Mouse (Mus musculus): ENCODE measurements at regions not wholly inside any gene's neighbourhood (a gene's known extent, or its start where the extent isn't known, plus 50 kb on each side); places are given as distances from the start of the nearest gene placed in this dataset.

DNA sequence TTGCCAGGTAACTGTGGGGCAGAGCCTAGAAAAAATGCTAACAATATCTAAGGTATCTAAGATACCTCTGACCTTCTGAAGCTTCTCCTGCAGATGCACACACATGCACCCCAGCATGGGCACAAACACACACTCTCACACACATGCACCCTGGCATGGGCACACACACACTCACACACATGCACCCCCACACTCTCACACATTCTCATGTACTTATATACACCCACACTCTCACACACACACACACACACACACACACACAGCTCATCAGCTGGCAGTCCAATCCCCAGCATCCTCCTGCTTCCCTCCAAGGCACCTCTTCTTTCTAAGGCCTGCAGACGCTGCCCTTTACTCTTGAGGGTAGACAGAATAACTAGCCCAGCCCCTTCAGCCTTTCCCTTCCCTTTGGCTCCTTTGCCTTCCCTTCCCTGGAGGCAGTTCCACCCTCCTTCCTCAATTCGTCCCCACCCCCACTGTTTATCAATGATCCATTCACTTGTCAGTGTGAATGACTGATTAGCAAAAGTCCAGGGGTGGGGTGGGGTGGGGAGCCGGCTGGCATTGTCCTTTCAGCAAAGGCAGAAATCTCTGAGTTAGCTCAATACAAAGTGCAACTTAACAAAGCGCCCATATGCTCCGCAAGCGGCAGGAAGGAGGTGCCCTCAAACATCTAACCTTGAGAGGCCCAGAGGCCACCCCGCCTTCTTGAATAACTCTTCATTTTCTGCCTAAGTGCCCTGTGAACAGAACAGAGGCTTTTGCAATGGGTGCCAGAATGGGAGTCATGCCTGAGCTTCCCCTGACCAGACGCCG lies 102.1 kb downstream of the Gm9376 start:
- H3K4me1 ChIP-seq (ENCODE audit: control insufficient read depth, insufficient read depth, low read length): no peaks in the 10 kb centered on the region
- no peaks in the 10 kb centered on the region for H3K9me3 ChIP-seq (replicated peaks; ENCODE audit: control insufficient read depth, low read length)
- no peak overlapping the region for H3K27ac ChIP-seq (ENCODE audit: low read length)
- no peak for ATAC-seq (replicated peaks; ENCODE audit: extremely low read depth, insufficient read depth, low FRiP score)
- peak overlapping the region; percentile 17; the same call in 1 of the 2 replicates for H3K4me2 ChIP-seq (ENCODE audit: low read depth, low read length)
- H3K27me3 ChIP-seq (ENCODE audit: control insufficient read depth, insufficient read depth, low read length): peaks cover 5% of the 10 kb centered on the region
- WGBS: 23% methylated on average over 9 of the region's 9 CpGs
- H3K36me3 ChIP-seq (ENCODE audit: control insufficient read depth, insufficient read depth): no peaks in the 10 kb centered on the region
- H3K4me3 ChIP-seq (ENCODE audit: low read length): no peak overlapping the region
- no peak overlapping the region for H3K9ac ChIP-seq (ENCODE audit: low read length)

DNA sequence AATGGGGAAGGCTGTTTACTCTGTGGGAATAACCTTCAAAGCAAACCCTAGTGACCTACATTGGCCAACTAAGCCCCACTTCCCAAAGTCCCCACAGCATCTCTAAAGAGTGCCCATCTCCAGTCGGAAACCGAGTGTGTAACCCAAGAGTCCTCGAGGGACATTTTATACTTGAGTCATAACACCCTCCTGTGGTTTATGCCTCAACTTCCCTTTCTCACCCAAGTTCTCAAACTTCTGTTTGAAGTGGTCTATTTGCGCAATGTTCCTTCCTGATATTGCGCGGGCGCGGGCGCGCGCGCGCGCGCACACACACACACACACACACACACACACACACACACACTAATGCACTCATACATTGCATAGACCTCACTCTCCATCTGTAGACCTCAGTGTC lies 104.6 kb downstream of the Gm9376 start:
- H3K4me1 ChIP-seq (ENCODE audit: control insufficient read depth, insufficient read depth, low read length): no peaks in the 10 kb centered on the region
- no peak for ATAC-seq (replicated peaks; ENCODE audit: extremely low read depth, insufficient read depth, low FRiP score)
- no peak overlapping the region for H3K27ac ChIP-seq (ENCODE audit: low read length)
- no peak overlapping the region for H3K4me3 ChIP-seq (ENCODE audit: low read length)
- H3K27me3 ChIP-seq (ENCODE audit: control insufficient read depth, insufficient read depth, low read length): peaks cover 5% of the 10 kb centered on the region; the same call in 1 of the 2 replicates
- H3K9me3 ChIP-seq (replicated peaks; ENCODE audit: control insufficient read depth, low read length): no peaks in the 10 kb centered on the region
- 93% methylated on average over 15 of the region's 15 CpGs for WGBS
- no peak overlapping the region for H3K4me2 ChIP-seq (ENCODE audit: low read depth, low read length)
- no peaks in the 10 kb centered on the region for H3K36me3 ChIP-seq (ENCODE audit: control insufficient read depth, insufficient read depth)
- no peak overlapping the region for H3K9ac ChIP-seq (ENCODE audit: low read length)

DNA sequence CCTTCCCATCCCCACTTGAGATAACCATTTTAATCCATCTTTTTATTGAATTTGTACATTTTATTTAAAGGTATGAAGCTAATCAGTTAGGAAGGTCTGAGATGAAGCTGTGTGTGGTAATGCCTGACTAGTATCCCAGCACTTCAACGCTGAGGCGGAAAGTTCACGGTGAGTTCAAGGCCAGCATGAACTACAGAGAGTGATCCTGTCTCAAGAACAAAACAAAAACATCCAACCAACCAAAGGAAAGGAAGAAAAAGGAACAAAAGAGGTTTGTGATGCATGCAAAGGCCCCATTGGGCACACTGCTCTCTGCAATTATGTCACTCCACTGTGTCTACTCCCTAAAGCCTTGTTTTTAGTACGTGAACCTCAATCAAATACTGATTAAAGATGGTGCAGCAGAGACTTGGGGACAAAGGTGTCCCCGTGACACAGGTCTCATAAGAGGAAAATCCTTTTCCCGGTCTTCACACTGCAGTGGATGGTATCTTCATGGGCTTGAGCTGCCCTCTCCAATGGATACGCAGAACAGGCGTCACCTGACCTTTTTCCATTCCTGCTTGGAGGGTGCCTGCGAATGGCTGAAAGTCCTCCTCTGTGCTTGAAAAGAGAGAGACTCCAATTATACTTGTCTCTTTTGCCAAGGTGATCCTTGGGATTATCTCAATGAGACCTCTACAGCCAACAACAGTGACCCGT lies 108.2 kb downstream of the Gm9376 start:
- Histone ChIP-seq H3K4me3 (ENCODE audit: low read length) (no peak overlapping the region), H3K9me3 (replicated peaks; ENCODE audit: control insufficient read depth, low read length) (no peaks in the 10 kb centered on the region), H3K4me1 (ENCODE audit: control insufficient read depth, insufficient read depth, low read length) (no peaks in the 10 kb centered on the region), H3K27ac (ENCODE audit: low read length) (no peak overlapping the region), H3K4me2 (ENCODE audit: low read depth, low read length) (no peak overlapping the region), H3K36me3 (ENCODE audit: control insufficient read depth, insufficient read depth) (no peaks in the 10 kb centered on the region), H3K9ac (ENCODE audit: low read length) (no peak overlapping the region), H3K27me3 (ENCODE audit: control insufficient read depth, insufficient read depth, low read length) (peaks cover 1% of the 10 kb centered on the region; the same call in 1 of the 2 replicates)
- WGBS: 88% methylated on average over 10 of the region's 10 CpGs
- no peak for ATAC-seq (replicated peaks; ENCODE audit: extremely low read depth, insufficient read depth, low FRiP score)

DNA sequence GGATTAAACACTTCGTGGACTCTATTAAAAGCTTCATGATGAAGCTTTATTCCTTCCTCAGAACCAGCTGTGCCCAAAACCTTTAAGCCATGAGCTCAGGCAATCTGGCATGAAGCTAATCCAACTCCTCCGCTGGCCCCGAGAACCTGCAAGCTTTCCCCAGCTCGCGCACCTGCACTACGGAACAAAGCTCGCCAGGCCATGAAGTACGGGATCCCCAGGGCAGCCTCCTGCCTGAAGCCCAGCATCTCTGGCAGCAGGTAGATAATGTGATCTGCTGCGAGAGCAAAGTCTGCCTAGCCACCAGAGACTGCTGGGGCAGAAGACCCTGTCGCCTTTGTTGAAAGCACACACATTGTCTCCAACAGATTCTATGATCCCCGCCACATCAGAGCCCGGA lies 108.9 kb downstream of the Gm9376 start:
- Histone ChIP-seq H3K9ac (ENCODE audit: low read length) (no peak overlapping the region), H3K4me3 (ENCODE audit: low read length) (no peak overlapping the region), H3K27ac (ENCODE audit: low read length) (no peak overlapping the region), H3K27me3 (ENCODE audit: control insufficient read depth, insufficient read depth, low read length) (no peaks in the 10 kb centered on the region), H3K9me3 (replicated peaks; ENCODE audit: control insufficient read depth, low read length) (no peaks in the 10 kb centered on the region), H3K4me1 (ENCODE audit: control insufficient read depth, insufficient read depth, low read length) (no peaks in the 10 kb centered on the region), H3K4me2 (ENCODE audit: low read depth, low read length) (no peak overlapping the region), H3K36me3 (ENCODE audit: control insufficient read depth, insufficient read depth) (no peaks in the 10 kb centered on the region)
- WGBS: 90% methylated on average over 12 of the region's 12 CpGs
- ATAC-seq (replicated peaks; ENCODE audit: extremely low read depth, insufficient read depth, low FRiP score): no peak

DNA sequence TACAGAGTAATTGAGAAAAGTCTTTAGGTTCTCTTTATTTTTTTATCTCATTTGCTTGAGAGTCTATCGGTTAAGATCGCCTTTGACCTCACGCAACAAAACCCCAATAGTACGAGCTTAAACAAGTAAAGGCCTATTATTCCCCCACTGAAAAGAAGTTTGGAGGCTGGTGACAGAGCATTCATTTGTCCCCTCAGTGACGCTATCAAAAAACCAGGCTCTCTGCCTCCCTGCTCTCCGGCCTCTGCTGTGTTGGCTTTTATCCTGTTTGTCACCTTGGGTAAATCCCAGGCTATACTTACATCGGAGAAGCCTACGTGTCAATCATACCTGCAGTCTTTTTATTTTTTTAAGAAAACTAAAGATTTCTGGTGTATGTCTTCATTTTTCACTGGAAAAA lies 112.9 kb downstream of the Gm9376 start:
- 77% methylated on average over 8 of the region's 8 CpGs for WGBS
- Histone ChIP-seq H3K27ac (ENCODE audit: low read length) (no peak overlapping the region), H3K9me3 (replicated peaks; ENCODE audit: control insufficient read depth, low read length) (no peaks in the 10 kb centered on the region), H3K9ac (ENCODE audit: low read length) (no peak overlapping the region), H3K36me3 (ENCODE audit: control insufficient read depth, insufficient read depth) (no peaks in the 10 kb centered on the region), H3K27me3 (ENCODE audit: control insufficient read depth, insufficient read depth, low read length) (no peaks in the 10 kb centered on the region), H3K4me2 (ENCODE audit: low read depth, low read length) (no peak overlapping the region), H3K4me1 (ENCODE audit: control insufficient read depth, insufficient read depth, low read length) (no peaks in the 10 kb centered on the region), H3K4me3 (ENCODE audit: low read length) (no peak overlapping the region)
- no peak for ATAC-seq (replicated peaks; ENCODE audit: extremely low read depth, insufficient read depth, low FRiP score)

DNA sequence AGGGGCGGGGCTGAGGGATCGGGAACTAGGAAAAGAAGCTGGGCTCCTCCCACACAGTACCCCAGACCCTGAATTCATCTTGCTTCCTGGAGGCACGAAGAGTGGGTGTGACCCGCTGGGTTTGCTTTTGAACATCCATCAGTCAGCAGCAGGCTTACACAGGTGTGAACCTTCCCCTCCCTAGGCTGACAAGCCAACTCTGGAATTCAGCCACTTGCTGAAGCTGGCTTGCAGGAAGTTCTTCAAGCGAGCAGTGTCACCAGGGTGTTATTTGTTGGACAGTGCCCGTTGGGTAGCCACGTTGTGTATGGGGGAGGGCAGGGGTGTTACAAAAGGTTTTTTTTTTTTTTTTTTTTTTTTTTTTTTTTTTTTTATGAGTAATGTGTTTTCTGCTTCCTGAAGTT lies 118.8 kb downstream of the Gm9376 start:
- Histone ChIP-seq H3K27me3 (ENCODE audit: control insufficient read depth, insufficient read depth, low read length) (0 out of 2 replicates have a peak, but pooled peaks cover 2% of the 10 kb centered on the region), H3K4me3 (ENCODE audit: low read length) (peak overlapping the region; percentile 17; the same call in 1 of the 2 replicates), H3K36me3 (ENCODE audit: control insufficient read depth, insufficient read depth) (no peaks in the 10 kb centered on the region), H3K9me3 (replicated peaks; ENCODE audit: control insufficient read depth, low read length) (no peaks in the 10 kb centered on the region), H3K4me1 (ENCODE audit: control insufficient read depth, insufficient read depth, low read length) (0 out of 2 replicates have a peak, but pooled peaks cover 4% of the 10 kb centered on the region), H3K27ac (ENCODE audit: low read length) (no peak overlapping the region), H3K9ac (ENCODE audit: low read length) (no peak overlapping the region), H3K4me2 (ENCODE audit: low read depth, low read length) (peak overlapping the region; percentile 56)
- ATAC-seq (replicated peaks; ENCODE audit: extremely low read depth, insufficient read depth, low FRiP score): peak; percentile 37
- WGBS: 7% methylated on average over 7 of the region's 7 CpGs

DNA sequence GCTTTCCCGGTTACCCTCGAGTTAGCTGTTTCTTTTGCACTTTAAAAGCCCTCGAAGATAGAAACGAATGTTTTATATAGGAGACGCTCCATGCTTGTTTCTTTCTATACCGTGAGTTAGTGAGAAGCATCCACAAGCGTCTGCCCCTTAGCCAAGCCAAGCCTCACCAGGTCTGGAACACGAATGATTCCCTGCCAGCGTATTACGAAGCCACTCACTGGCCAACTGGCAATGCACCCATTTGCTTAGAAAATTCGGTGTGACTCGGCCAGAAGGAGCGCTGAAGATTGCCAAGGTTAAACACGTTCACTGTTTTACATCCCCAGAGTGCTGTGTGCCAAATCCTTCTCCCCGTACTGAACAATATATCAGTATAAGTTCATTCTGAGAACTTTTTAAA lies 121.3 kb downstream of the Gm9376 start:
- H3K9me3 ChIP-seq (replicated peaks; ENCODE audit: control insufficient read depth, low read length): no peaks in the 10 kb centered on the region
- H3K4me3 ChIP-seq (ENCODE audit: low read length): no peak overlapping the region
- 0 out of 2 replicates have a peak, but pooled peaks cover 2% of the 10 kb centered on the region for H3K27me3 ChIP-seq (ENCODE audit: control insufficient read depth, insufficient read depth, low read length)
- H3K27ac ChIP-seq (ENCODE audit: low read length): no peak overlapping the region
- WGBS: 78% methylated on average over 15 of the region's 15 CpGs
- H3K4me2 ChIP-seq (ENCODE audit: low read depth, low read length): no peak overlapping the region
- no peaks in the 10 kb centered on the region for H3K36me3 ChIP-seq (ENCODE audit: control insufficient read depth, insufficient read depth)
- no peak overlapping the region for H3K9ac ChIP-seq (ENCODE audit: low read length)
- ATAC-seq (replicated peaks; ENCODE audit: extremely low read depth, insufficient read depth, low FRiP score): no peak
- 0 out of 2 replicates have a peak, but pooled peaks cover 4% of the 10 kb centered on the region for H3K4me1 ChIP-seq (ENCODE audit: control insufficient read depth, insufficient read depth, low read length)

DNA sequence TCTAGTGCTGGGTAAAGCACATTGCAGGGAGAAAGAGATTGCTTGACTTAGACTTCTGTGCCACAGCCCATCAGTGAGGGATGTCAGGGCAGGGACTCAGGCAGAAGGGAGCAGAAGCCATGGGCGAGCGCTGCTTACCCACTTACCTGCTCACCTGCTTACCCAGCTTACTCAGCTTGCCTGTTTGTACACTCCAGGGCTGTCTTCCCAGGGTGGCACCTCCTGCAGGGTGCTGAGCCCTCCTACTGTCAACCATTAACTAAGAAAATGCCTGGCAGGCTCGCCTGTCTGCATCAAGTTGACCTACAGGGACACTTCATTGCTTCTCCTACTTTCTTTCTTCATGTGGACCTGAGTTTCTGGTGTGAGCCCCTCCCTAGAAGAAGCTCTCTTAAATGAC lies 124.0 kb downstream of the Gm9376 start:
- Histone ChIP-seq H3K27ac (ENCODE audit: low read length) (no peak overlapping the region), H3K4me2 (ENCODE audit: low read depth, low read length) (no peak overlapping the region), H3K4me1 (ENCODE audit: control insufficient read depth, insufficient read depth, low read length) (no peaks in the 10 kb centered on the region), H3K27me3 (ENCODE audit: control insufficient read depth, insufficient read depth, low read length) (0 out of 2 replicates have a peak, but pooled peaks cover 2% of the 10 kb centered on the region), H3K4me3 (ENCODE audit: low read length) (no peak overlapping the region), H3K36me3 (ENCODE audit: control insufficient read depth, insufficient read depth) (no peaks in the 10 kb centered on the region), H3K9ac (ENCODE audit: low read length) (no peak overlapping the region), H3K9me3 (replicated peaks; ENCODE audit: control insufficient read depth, low read length) (0 out of 2 replicates have a peak, but pooled peaks cover under 1% of the 10 kb centered on the region)
- WGBS: 60% methylated on average over 3 of the region's 3 CpGs
- ATAC-seq (replicated peaks; ENCODE audit: extremely low read depth, insufficient read depth, low FRiP score): no peak

DNA sequence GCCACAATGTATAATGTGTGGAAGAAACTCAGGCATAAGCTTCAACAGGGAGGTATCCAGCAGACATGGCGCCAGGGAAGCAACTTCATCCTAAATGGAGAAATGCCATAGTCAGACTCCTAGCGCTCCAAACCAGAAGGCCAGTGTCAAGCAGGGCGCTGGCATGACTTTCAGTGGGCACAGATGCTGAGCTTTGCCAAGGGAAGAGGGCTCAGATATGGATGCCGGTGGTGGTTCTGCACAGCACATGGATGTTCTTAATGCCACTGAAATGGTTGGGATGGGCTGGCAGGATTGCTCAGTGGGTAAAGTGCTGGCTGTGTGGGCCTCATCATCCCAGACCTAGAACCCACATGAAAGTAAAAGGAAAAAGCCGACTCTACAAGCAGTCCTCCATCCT lies 124.8 kb downstream of the Gm9376 start:
- H3K36me3 ChIP-seq (ENCODE audit: control insufficient read depth, insufficient read depth): no peaks in the 10 kb centered on the region
- H3K9ac ChIP-seq (ENCODE audit: low read length): no peak overlapping the region
- no peak overlapping the region for H3K4me2 ChIP-seq (ENCODE audit: low read depth, low read length)
- WGBS: 89% methylated on average over 5 of the region's 5 CpGs
- ATAC-seq (replicated peaks; ENCODE audit: extremely low read depth, insufficient read depth, low FRiP score): no peak
- H3K27me3 ChIP-seq (ENCODE audit: control insufficient read depth, insufficient read depth, low read length): 0 out of 2 replicates have a peak, but pooled peaks cover 2% of the 10 kb centered on the region
- no peaks in the 10 kb centered on the region for H3K4me1 ChIP-seq (ENCODE audit: control insufficient read depth, insufficient read depth, low read length)
- no peak overlapping the region for H3K4me3 ChIP-seq (ENCODE audit: low read length)
- H3K9me3 ChIP-seq (replicated peaks; ENCODE audit: control insufficient read depth, low read length): 0 out of 2 replicates have a peak, but pooled peaks cover 2% of the 10 kb centered on the region
- H3K27ac ChIP-seq (ENCODE audit: low read length): no peak overlapping the region

All from heart, embryonic 16.5 days (tissue).